Mouse (Mus musculus): ENCODE data around the gene Fads6. TPM values are rescaled to one million over a fixed set of nuclear protein-coding genes. Genes with fewer than 3 reads are reported as not detected.

The Fads6 gene
- total and polyA plus RNA-seq, 3 experiments = 0.30 to 8.5 (median 0.63) TPM

DNA sequence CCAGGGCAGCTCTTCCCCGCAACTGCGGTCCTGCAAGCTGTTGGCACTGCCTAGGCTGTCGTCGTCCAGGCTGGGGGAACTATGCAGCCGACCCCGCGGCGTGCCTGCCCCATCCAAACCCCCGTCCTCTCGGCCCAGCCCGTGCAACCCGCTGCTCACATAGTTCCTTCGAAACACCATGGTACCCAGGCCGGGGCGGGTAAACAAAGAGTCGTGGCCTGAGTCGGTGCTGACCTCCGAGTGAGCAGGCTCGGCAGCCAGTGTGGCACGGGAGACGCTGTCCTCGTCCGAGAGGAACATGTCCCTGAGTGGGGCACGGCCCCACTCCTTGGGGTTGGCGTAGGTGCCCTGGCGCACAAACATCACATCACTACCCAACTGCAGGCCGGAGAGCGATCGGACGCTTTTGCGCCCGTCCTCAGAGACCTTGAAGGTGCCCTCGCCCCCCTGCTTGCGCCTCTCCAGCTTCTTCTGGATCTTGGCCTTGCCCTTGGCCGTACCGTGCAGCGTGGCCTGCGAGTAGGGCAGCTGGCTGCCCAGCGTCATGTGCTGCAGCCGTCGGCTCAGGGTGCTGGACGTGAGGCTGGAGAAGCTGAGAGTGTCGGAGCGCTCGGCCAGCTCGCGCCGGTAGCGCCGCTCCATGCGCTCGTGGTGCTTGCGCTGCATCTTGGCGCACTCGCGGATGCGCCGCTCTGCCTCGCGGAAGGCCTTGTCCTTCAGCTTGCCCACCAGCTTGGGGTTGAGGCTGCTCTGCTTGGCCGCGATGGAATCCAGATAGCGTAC, 21.0 kb upstream of the Fads6 start:
- no peak for DNase-seq (ENCODE audit: extremely low read depth)
- in situ Hi-C loops (cut with MboI; ENCODE audit: low pct_ligation_motif_present, low pct_unique_long_range_greater_than_20kb, low sequenced_read_pairs) (no loop called here), dilution Hi-C loops (cut with MboI; ENCODE audit: extremely low pct_ligation_motif_present, extremely low pct_unique_long_range_greater_than_20kb, low sequenced_read_pairs) (no loop called here)
- TF ChIP-seq MYC (IDR thresholded peaks at IDR 0.05; ENCODE audit: low read depth, low read length) (no peak), JUN (IDR thresholded peaks at IDR 0.05; ENCODE audit: insufficient read depth, low read depth, low read length) (no peak), TCF12 (IDR thresholded peaks at IDR 0.05; ENCODE audit: low read depth, low read length) (no peak), ZNF384 (IDR thresholded peaks at IDR 0.05; ENCODE audit: low read depth, low read length) (no peak), NELFE (IDR thresholded peaks at IDR 0.05; ENCODE audit: low read depth, low read length) (no peak), EP300 (IDR thresholded peaks at IDR 0.05; ENCODE audit: low read length) (no peak), USF1 (IDR thresholded peaks at IDR 0.05; ENCODE audit: low read depth, low read length) (no peak), MAX (IDR thresholded peaks at IDR 0.05; ENCODE audit: low read length) (no peak), RAD21 (IDR thresholded peaks at IDR 0.05; ENCODE audit: low read depth, low read length) (no peak), POLR2A (IDR thresholded peaks at IDR 0.05; ENCODE audit: low read depth, low read length) (no peak), ZKSCAN1 (IDR thresholded peaks at IDR 0.05; ENCODE audit: borderline replicate concordance, low read depth, low read length) (no peak), MEF2A (IDR thresholded peaks at IDR 0.05; ENCODE audit: borderline replicate concordance, low read depth, low read length) (no peak), JUND (conservative IDR thresholded peaks at IDR 0.05; ENCODE audit: low read depth, low read length) (no peak), SMC3 (IDR thresholded peaks at IDR 0.05; ENCODE audit: low read depth, low read length) (no peak), CHD1 (IDR thresholded peaks at IDR 0.05; ENCODE audit: low read depth, low read length) (no peak)
- no peaks in the 10 kb centered on the region for H3K79me2 ChIP-seq (replicated peaks; ENCODE audit: control insufficient read depth, extremely low read depth, insufficient read depth, poor library complexity, severe bottlenecking)
- no peak overlapping the region for H3K4me2 ChIP-seq (ENCODE audit: insufficient read depth, low read depth, poor library complexity, severe bottlenecking)
- H3K27me3 ChIP-seq (replicated peaks) = peaks cover 90% of the 10 kb centered on the region
- H3K9ac ChIP-seq (ENCODE audit: insufficient read depth, low read depth) = no peak overlapping the region
- peaks cover 5% of the 10 kb centered on the region for H3K9me3 ChIP-seq (replicated peaks; ENCODE audit: low read length)
- H3K27ac ChIP-seq (ENCODE audit: insufficient read depth, low read depth) = no peak overlapping the region
- H3K36me3 ChIP-seq (replicated peaks in 1 of 2; ENCODE audit: control insufficient read depth in 1 of 2, insufficient read depth in 1 of 2, low read length in 1 of 2) = no peaks in the 10 kb centered on the region
- peaks cover 8 to 11% of the 10 kb centered on the region in 2 experiments; a peak in 3 of 4 replicates for H3K4me1 ChIP-seq (ENCODE audit: control insufficient read depth in 1 of 2, insufficient read depth in 2 of 2)
- H3K4me3 ChIP-seq (replicated peaks in 1 of 3; ENCODE audit: low read depth in 2 of 3, low read length in 2 of 3, poor library complexity in 1 of 3) = no peak overlapping the region

DNA sequence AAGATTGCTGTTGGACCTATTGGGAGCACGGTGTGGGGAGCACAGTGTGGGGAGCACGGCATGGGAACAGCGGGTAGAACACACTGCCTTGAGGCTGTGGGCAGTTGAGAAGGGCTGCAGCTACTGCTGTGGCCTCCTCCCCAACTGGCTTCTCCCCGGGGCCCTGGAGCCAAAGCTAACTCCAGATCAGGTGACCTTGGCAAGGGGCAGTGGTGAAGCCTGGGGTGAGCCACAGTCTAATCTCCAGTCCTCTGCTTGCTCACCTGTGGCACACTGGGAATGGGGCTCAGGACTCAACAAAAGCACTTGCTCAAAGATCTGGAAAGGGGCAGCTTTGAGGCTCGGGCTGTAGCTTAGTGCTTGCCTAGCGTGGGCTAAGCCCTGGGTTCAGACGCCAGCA, 19.7 kb upstream of the Fads6 start:
- Histone ChIP-seq H3K9ac (ENCODE audit: insufficient read depth, low read depth) (no peak overlapping the region), H3K4me3 (replicated peaks in 1 of 3; ENCODE audit: low read depth in 2 of 3, low read length in 2 of 3, poor library complexity in 1 of 3) (no peak overlapping the region), H3K4me2 (ENCODE audit: insufficient read depth, low read depth, poor library complexity, severe bottlenecking) (no peak overlapping the region), H3K9me3 (replicated peaks; ENCODE audit: low read length) (peaks cover 5% of the 10 kb centered on the region), H3K27ac (ENCODE audit: insufficient read depth, low read depth) (no peak overlapping the region), H3K27me3 (replicated peaks) (peaks cover 90% of the 10 kb centered on the region), H3K79me2 (replicated peaks; ENCODE audit: control insufficient read depth, extremely low read depth, insufficient read depth, poor library complexity, severe bottlenecking) (no peaks in the 10 kb centered on the region), H3K36me3 (replicated peaks in 1 of 2; ENCODE audit: control insufficient read depth in 1 of 2, insufficient read depth in 1 of 2, low read length in 1 of 2) (no peaks in the 10 kb centered on the region), H3K4me1 (ENCODE audit: control insufficient read depth in 1 of 2, insufficient read depth in 2 of 2) (peaks cover 8 to 10% of the 10 kb centered on the region in 2 experiments; a peak in 3 of 4 replicates)
- no peak for DNase-seq (ENCODE audit: extremely low read depth)
- dilution Hi-C loops (cut with MboI; ENCODE audit: extremely low pct_ligation_motif_present, extremely low pct_unique_long_range_greater_than_20kb, low sequenced_read_pairs) = no loop called here
- in situ Hi-C loops (cut with MboI; ENCODE audit: low pct_ligation_motif_present, low pct_unique_long_range_greater_than_20kb, low sequenced_read_pairs) = no loop called here
- TF ChIP-seq ETS1 (conservative IDR thresholded peaks at IDR 0.05; ENCODE audit: low read depth, low read length) (no peak), ZKSCAN1 (IDR thresholded peaks at IDR 0.05; ENCODE audit: borderline replicate concordance, low read depth, low read length) (no peak), NELFE (IDR thresholded peaks at IDR 0.05; ENCODE audit: low read depth, low read length) (no peak), ZNF384 (IDR thresholded peaks at IDR 0.05; ENCODE audit: low read depth, low read length) (no peak), MEF2A (IDR thresholded peaks at IDR 0.05; ENCODE audit: borderline replicate concordance, low read depth, low read length) (no peak)
